Mouse (Mus musculus) limb, embryonic 14.5 days (tissue): Measurements from ENCODE around the gene Rassf2. TPM values are rescaled to one million over a fixed set of nuclear protein-coding genes. Genes with fewer than 3 reads are reported as not detected.

Source experiments
- ATAC-seq: fragments of 200-750 bp; cut with Nextera tagmentation; 2 replicates; pipeline ENCODE4 v1.8.0; 2017; ENCODE audit warnings: low read depth, moderate number of reproducible peaks, moderate TSS enrichment; ENCODE audit not compliant: low FRiP score
- DNase-seq: peaks from one replicate; pipeline ENCODE4 v3.0.0-alpha.2; 2015; ENCODE audit warnings: low spot score
- H3K27ac ChIP-seq: fragments of 300-500 bp; sonication (generic); replicated peaks from 2 replicates; pipeline ENCODE4 v1.5.1; 2014; ENCODE audit warnings: low read depth, mild to moderate bottlenecking, low read length, moderate library complexity, mixed read lengths
- H3K27me3 ChIP-seq: fragments of 300-500 bp; sonication (generic); 2 replicates; pipeline ENCODE4 v1.6.1; 2014; ENCODE audit warnings: low read length, mixed read lengths; ENCODE audit not compliant: control insufficient read depth, insufficient read depth
- H3K36me3 ChIP-seq: fragments of 300-500 bp; sonication (generic); 2 replicates; pipeline ENCODE4 v1.6.1; 2014; ENCODE audit warnings: mild to moderate bottlenecking, low read length, moderate library complexity, mixed read lengths; ENCODE audit not compliant: control insufficient read depth, insufficient read depth
- H3K4me1 ChIP-seq: fragments of 300-500 bp; sonication (generic); 2 replicates; pipeline ENCODE4 v1.6.1; 2014; ENCODE audit warnings: antibody characterized with exemption, low read length, mixed read lengths; ENCODE audit not compliant: control insufficient read depth, insufficient read depth
- H3K4me2 ChIP-seq: fragments of 300-500 bp; sonication (generic); replicated peaks from 2 replicates; pipeline ENCODE4 v1.6.1; 2014; ENCODE audit warnings: low read depth, mild to moderate bottlenecking, low read length, moderate library complexity; ENCODE audit not compliant: severe bottlenecking
- H3K4me3 ChIP-seq: fragments of 300-500 bp; sonication (generic); replicated peaks from 2 replicates; pipeline ENCODE4 v1.5.1; 2014; ENCODE audit warnings: low read length
- H3K9ac ChIP-seq: fragments of 300-500 bp; sonication (generic); 2 replicates; pipeline ENCODE4 v1.6.1; 2014; ENCODE audit warnings: mild to moderate bottlenecking, low read depth, low read length, moderate library complexity; ENCODE audit not compliant: severe bottlenecking
- H3K9me3 ChIP-seq: fragments of 300-500 bp; sonication (generic); 2 replicates; pipeline ENCODE4 v1.6.1; 2016; ENCODE audit warnings: low read length; ENCODE audit not compliant: control insufficient read depth
- POLR2A ChIP-seq: fragments of 200-500 bp; IDR thresholded peaks from 2 replicates; pipeline ENCODE4 v1.8.0; 2012; ENCODE audit warnings: inconsistent platforms, mild to moderate bottlenecking, moderate library complexity, borderline replicate concordance; ENCODE audit not compliant: insufficient read depth, insufficient read length; ENCODE audit errors: extremely low read depth
- WGBS: fragments of 180-500 bp; shearing (Covaris S2); extraction: QIAGEN DNeasy Blood & Tissue Kit; methylation state at CpG from one replicate; pipeline ENCODE4 v1.1.7; 2014; 5-methylcytosine and 5-hydroxymethylcytosine counted together
- polyA plus RNA-seq, 2 experiments: library from polyadenylated mRNA; depleted of rRNA in 1 of 2; stranded (reverse) in 1 of 2; unstranded in 1 of 2; fragments of >200 nt; fragmentation: Nextera tagmentation in 1 of 2; extraction: Ambion mirVana in 1 of 2; gene quantifications; 2 replicates each; pipeline versions ENCODE4 v1.2.1 to v1.2.3; 2012 to 2014

Gene Rassf2
- polyA plus RNA-seq, 2 experiments = 13.2 to 14.6 TPM

DNA sequence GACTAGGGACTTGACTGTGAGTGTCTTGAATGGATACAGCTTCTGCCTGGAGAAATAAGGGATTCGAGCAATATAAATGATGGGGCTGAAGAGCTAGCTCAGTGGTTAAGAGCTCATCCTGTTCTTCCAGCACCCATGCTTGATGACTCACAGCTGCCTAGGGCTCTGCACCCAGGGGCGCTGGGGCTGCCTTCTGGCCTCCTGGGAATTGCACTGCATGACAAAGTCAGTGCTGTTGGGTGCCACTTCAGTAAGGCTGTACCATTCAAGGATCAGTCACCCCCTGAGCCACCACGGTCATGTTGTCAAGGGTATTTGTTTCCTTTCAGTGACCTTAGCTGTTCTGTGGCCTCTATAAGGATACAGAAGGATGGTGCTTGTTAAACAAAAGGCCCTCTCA, 33.7 kb upstream of the Rassf2 start:
- WGBS = 88% methylated on average over 3 of the region's 3 CpGs
- ATAC-seq (no peak), DNase-seq (no peak)
- no peak overlapping the region for H3K4me3 ChIP-seq
- no peak for TF ChIP-seq POLR2A
- no peak overlapping the region for H3K27ac ChIP-seq
- no peaks in the 10 kb centered on the region for H3K27me3 ChIP-seq
- H3K9me3 ChIP-seq = no peaks in the 10 kb centered on the region
- H3K4me2 ChIP-seq = no peak overlapping the region
- no peaks in the 10 kb centered on the region for H3K4me1 ChIP-seq
- H3K36me3 ChIP-seq = peaks cover 44% of the 10 kb centered on the region
- no peak overlapping the region for H3K9ac ChIP-seq

DNA sequence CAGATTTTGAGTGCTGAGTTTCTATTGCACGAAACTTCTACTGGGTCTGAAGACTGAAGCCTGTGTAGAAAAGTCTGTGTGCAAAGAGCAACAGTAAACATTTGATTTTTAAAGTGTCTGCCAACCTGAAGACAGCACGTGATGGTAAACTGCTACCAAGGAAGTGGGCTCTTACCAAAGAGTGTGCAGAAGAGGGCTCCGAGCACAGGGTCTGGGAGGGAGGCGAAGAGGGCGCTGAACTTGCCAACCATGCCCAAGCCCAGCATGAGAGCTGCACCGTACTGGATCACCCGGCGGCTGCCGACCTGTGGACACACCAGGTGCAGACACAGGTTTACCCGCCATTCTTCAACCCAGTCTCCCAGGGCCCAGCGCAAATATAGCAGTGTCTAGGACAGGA, 31.8 kb upstream of the Rassf2 start:
- ATAC-seq (no peak), DNase-seq (no peak)
- Histone ChIP-seq H3K4me1 (no peaks in the 10 kb centered on the region), H3K9ac (no peak overlapping the region), H3K4me2 (no peak overlapping the region), H3K36me3 (peaks cover 59% of the 10 kb centered on the region), H3K27ac (no peak overlapping the region), H3K4me3 (no peak overlapping the region), H3K9me3 (no peaks in the 10 kb centered on the region), H3K27me3 (no peaks in the 10 kb centered on the region)
- TF ChIP-seq POLR2A = no peak
- WGBS = 94% methylated on average over 11 of the region's 11 CpGs

DNA sequence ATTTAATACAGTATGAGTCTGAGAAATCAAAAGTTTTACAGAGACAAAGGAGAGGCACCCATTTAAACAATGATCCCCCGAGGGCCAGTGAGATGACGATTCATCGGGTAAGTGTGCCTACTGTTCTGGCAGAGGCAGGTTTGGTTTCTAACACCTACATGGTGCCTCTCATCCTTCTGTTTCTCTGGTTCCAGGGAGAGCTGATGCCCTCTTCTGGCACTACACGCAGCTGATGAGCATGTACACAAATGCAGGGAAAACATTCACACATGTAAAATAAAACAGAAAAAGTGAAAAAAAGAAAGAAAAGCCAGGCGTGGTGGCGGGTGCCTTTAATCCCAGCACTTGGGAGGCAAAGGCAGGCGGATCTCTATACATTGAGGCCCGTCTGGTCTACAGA, 29.9 kb upstream of the Rassf2 start:
- 83% methylated on average over 8 of the region's 8 CpGs for WGBS
- H3K4me2 ChIP-seq = no peak overlapping the region
- H3K9ac ChIP-seq = no peak overlapping the region
- peaks cover 65% of the 10 kb centered on the region for H3K36me3 ChIP-seq
- H3K27ac ChIP-seq = no peak overlapping the region
- H3K4me1 ChIP-seq = no peaks in the 10 kb centered on the region
- no peak for TF ChIP-seq POLR2A
- ATAC-seq = no peak
- H3K9me3 ChIP-seq = no peaks in the 10 kb centered on the region
- no peak overlapping the region for H3K4me3 ChIP-seq
- H3K27me3 ChIP-seq = no peaks in the 10 kb centered on the region
- DNase-seq = no peak

DNA sequence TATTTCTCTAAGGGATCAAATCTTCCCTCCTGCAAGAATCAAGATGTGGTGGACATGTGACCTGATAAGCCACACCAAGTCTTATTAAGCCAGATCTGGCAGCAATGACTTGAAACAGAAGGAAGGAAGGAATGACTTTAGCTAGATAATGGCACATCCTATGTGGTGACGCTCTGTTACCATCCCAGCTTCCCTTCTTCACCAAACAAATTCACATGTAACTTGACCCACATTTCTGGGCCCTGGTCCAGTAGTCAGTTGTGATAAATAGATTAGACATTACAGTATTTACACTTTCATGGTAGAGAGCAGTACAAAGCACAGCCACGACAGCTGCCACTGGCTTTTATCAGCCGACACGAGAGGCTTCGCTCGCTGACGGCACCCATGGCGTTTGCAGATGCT, 25.3 kb upstream of the Rassf2 start:
- ATAC-seq (no peak), DNase-seq (no peak)
- Histone ChIP-seq H3K4me1 (no peaks in the 10 kb centered on the region), H3K4me3 (no peak overlapping the region), H3K27ac (no peak overlapping the region), H3K27me3 (no peaks in the 10 kb centered on the region), H3K9ac (no peak overlapping the region), H3K36me3 (peaks cover 51% of the 10 kb centered on the region), H3K4me2 (no peak overlapping the region), H3K9me3 (no peaks in the 10 kb centered on the region)
- WGBS = 87% methylated on average over 8 of the region's 8 CpGs
- no peak for TF ChIP-seq POLR2A

DNA sequence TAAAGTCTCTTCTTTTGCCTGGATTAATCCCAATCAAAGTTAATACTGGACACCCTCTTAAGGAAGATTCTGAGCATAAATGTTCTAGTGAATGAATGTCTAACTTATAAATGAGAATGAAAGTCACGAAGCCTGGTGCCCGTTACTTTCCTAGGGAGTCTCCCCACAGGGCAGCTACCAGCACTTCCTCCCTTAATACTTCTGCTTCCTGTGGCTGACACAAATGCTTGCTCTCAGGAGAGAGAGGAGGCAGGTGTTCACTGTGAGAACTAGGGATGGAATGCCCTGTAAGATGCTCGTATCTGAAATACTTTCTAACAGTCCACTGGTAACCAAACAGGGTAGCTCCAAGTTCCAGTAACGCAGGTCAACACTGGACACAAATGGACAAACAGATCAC, 23.8 kb upstream of the Rassf2 start:
- H3K4me1 ChIP-seq = no peaks in the 10 kb centered on the region
- no peak overlapping the region for H3K4me3 ChIP-seq
- H3K27ac ChIP-seq = no peak overlapping the region
- no peak for TF ChIP-seq POLR2A
- ATAC-seq (no peak), DNase-seq (no peak)
- no peak overlapping the region for H3K4me2 ChIP-seq
- H3K9ac ChIP-seq = no peak overlapping the region
- peaks cover 39% of the 10 kb centered on the region for H3K36me3 ChIP-seq
- H3K27me3 ChIP-seq = no peaks in the 10 kb centered on the region
- WGBS = 85% methylated on average over 4 of the region's 4 CpGs
- no peaks in the 10 kb centered on the region for H3K9me3 ChIP-seq

DNA sequence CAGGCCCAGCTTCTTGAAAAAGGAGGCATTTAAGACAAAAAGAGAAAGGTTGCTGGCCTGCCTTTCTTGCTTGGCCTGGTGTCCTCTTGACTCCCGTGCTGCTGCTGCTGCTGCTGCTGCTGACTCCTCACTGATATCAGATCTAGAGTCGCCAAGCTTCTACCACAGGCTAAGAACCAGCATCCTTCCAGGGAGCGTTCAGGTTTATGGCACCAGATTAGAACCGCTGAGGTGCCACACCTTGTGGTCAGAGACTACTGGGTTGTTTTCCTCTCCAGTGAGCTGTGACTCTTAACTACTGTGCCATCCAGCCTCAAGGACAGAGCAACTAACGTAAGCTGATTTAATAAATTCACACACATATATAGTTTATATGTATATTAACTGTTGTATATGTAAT, 21.7 kb upstream of the Rassf2 start:
- no peak overlapping the region for H3K4me3 ChIP-seq
- 71% methylated on average over 5 of the region's 5 CpGs for WGBS
- no peak overlapping the region for H3K4me2 ChIP-seq
- no peaks in the 10 kb centered on the region for H3K4me1 ChIP-seq
- no peak overlapping the region for H3K27ac ChIP-seq
- H3K36me3 ChIP-seq = peaks cover 20% of the 10 kb centered on the region
- no peak overlapping the region for H3K9ac ChIP-seq
- TF ChIP-seq POLR2A = no peak
- no peaks in the 10 kb centered on the region for H3K9me3 ChIP-seq
- no peaks in the 10 kb centered on the region for H3K27me3 ChIP-seq
- DNase-seq (no peak), ATAC-seq (no peak)
